Mouse (Mus musculus) urinary bladder, postnatal 10 days (tissue): ENCODE data around the gene Gmds.

Source experiments
- DNase-seq: peaks from one replicate; pipeline ENCODE4 v3.0.0; 2022; ENCODE audit warnings: low spot score

The Gmds gene

DNA sequence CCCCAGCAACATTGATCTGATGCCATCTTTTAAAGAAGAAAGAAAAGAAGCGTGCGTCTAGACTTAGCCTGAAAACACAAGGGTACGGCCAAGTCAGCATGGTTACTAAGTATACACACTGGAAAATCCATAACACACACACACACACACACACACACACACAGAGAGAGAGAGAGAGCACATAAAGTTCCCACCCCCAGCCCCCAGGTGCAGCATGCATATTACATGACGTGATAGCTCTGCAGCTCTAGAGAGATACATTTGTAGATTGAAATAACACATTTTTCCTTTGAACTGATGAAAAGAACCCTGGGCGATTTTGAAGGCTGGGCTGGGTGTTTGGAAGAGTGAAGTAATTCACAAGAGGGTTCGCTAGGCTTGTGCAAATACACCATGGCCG lies 553.8 kb downstream of the Gmds start:
- no peak for DNase-seq

DNA sequence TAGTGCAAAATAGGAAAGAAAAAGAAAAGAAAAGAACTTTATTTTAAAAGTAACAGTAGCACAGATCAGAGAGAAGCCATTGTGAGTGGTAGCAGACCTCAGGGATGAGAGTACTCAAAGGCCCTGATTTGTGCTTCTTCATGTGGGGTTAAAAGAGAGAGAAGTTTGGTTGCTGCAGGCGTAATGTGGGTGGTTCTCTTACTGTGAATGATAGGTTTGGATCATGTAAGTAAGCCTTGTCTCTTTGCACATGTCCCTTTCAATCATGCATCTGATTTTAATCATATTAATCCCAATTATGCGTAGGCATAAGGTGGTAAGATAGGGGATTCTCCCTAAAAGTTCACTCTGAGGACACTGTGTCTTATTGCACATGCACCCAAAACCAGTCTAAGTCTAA lies 556.5 kb downstream of the Gmds start:
- DNase-seq: no peak

DNA sequence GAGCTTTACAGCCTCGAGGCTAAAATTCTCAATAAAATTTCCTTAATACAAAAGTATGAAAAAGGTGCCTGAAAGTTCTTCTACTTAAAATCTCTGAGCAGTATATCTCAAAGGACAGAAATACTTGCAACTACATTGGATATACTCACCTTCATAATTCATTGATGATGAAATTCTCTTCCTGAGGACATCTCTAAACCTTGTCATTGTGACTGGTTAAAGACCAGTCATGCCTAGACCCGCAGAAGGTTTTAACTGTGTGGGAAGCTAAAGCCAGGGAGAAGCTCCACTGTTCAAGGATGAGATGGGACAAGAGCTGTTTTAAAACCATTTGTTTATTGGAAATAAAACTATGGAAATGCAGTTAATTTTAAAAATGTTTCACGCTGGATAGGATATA lies 558.2 kb downstream of the Gmds start:
- DNase-seq: no peak

DNA sequence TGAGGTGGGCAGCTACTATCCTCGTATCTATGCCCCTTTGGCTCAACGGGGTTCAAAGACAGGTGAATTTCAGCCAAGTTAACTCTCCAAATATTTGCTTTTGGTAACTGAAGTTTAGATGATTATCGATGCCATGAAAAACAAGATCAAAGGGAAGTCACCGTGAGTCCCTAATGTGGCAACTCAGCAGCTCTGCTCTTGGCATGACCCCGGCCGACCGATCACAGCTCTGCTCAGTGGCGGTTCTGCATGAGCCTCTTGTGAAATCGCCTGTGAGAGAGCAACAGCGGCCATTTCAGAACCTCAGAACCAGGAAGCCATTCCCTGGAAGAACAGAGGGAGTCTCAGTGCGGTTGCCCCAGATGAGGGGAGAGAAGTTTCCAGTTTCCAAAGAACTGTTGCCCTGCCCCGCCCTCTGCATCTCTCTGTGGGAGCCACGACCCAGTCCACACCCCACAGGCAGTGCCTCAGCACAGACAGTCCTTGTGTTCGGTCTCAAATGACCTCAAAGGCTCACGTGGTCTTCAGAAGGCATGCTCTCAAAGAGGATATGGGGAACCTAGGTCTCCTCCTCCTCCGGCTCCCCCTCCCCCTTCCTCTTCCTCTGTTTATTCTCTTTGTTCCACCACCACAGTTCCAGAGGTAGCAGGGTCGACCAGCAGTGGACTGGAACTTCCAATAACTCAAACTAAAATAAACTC lies 559.1 kb downstream of the Gmds start:
- DNase-seq: no peak

DNA sequence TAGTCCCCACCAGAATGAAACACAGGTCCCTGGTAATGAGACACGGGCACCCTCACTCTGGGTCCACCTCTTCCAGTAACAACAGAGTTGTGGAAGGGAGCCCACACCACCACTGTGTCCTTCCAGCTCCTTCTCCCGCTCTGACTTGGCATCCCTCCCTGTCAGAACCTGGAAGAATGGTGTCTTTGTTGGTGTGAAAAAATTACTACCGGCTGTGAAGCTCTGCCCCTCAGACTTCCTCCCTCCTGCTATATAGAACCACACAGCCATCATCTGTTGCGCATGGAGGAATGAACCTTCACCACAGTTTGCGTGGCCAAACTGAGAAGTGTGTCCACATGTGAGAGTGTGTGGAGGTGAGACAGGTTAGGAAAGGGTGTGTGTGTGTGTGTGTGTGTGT lies 562.8 kb downstream of the Gmds start:
- DNase-seq: no peak

DNA sequence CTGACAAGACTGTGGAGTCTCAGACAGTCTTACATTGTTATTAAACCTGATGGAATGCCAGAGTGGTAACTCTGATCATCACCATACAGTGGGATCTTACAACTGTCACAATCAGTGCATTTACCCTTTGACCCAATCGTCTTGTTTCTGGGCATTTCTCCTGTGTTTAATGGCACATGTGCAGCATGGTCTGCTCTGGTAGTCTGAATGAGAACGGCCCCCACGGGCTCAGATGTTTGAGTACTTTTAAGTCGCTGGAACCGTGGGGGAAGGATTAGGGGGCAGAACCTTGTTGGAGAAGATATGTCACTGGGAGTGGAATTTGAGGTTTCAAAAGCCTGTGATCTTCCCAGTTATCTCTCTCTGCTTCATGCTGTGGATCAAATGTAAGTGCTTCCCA lies 565.7 kb downstream of the Gmds start:
- DNase-seq: no peak
